Mouse (Mus musculus) hindbrain, embryonic 12.5 days (tissue): ENCODE results near the gene Foxd3. TPM values are rescaled to one million over a fixed set of nuclear protein-coding genes. Genes with fewer than 3 reads are reported as not detected.

Experiments used
- ATAC-seq: fragments of 200-750 bp; cut with Nextera tagmentation; 2 replicates; pipeline ENCODE4 v1.8.0; 2017; ENCODE audit warnings: moderate TSS enrichment; ENCODE audit not compliant: low FRiP score
- H3K27ac ChIP-seq: fragments of 300-500 bp; sonication (generic); 2 replicates; pipeline ENCODE4 v1.5.1; 2016; ENCODE audit warnings: mild to moderate bottlenecking
- H3K27me3 ChIP-seq: fragments of 300-500 bp; sonication (generic); 2 replicates; pipeline ENCODE4 v1.6.1; 2016; ENCODE audit warnings: mild to moderate bottlenecking
- H3K36me3 ChIP-seq: fragments of 300-500 bp; sonication (generic); 2 replicates; pipeline ENCODE4 v1.6.1; 2016; ENCODE audit warnings: mild to moderate bottlenecking
- H3K4me1 ChIP-seq: fragments of 300-500 bp; sonication (generic); 2 replicates; pipeline ENCODE4 v1.6.1; 2016
- H3K4me2 ChIP-seq: fragments of 300-500 bp; sonication (generic); replicated peaks from 2 replicates; pipeline ENCODE4 v1.6.1; 2016; ENCODE audit warnings: mild to moderate bottlenecking
- H3K4me3 ChIP-seq: fragments of 300-500 bp; sonication (generic); 2 replicates; pipeline ENCODE4 v1.5.1; 2016; ENCODE audit warnings: mild to moderate bottlenecking
- H3K9ac ChIP-seq: fragments of 300-500 bp; sonication (generic); 2 replicates; pipeline ENCODE4 v1.6.1; 2016; ENCODE audit warnings: mild to moderate bottlenecking, moderate library complexity
- H3K9me3 ChIP-seq: fragments of 300-500 bp; sonication (generic); replicated peaks from 2 replicates; pipeline ENCODE4 v1.6.1; 2016; ENCODE audit warnings: mild to moderate bottlenecking
- WGBS: fragments of 180-500 bp; shearing (Covaris S2); methylation state at CpG from one replicate; pipeline ENCODE4 v1.1.7; 2016; 5-methylcytosine and 5-hydroxymethylcytosine counted together
- polyA plus RNA-seq: library from polyadenylated mRNA; unstranded; fragments of >200 nt; fragmentation: Nextera tagmentation; extraction: Ambion mirVana; gene quantifications from 2 replicates; pipeline ENCODE4 v1.2.1, GENCODE M21; 2016

Gene Foxd3
- polyA plus RNA-seq, 1 experiment from 2014 or later, result 4.4 TPM

DNA sequence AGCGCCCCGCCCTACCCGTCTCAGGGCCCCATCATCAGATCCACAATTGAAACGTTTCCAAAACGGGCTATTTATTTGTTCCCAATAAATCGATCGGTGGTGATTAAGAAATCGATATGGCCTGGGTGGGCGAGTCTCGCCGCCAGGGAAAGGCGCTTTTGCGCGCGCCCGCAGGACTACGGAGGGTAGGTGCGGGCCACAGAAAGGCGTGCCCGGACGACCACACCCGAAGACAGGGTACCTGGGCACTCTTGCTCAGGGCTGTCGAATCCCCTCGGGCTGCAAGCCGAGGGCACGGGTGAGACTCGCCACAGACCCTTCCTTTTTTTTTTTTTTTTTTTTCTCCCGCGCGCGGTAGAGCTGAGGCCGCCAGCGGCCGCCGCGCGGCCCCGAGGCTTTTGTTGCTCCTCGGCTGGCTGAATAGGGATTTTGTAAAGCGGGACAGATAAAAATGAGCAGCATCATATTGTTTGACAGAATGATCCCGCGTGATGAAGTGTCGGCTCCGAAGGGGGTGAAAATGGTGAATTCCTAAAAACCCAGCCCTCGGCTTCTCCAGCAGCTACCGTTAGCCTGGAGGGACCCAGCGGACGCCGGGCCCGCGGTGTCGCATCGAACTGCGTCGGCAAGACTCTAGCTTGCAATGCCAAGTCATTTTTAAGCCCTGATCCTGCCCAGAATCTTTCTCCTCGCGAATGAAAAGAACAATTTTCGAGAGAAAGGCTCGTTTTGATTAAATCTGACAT lies 5.0 kb upstream of the Foxd3 start:
- H3K36me3 ChIP-seq, result no peaks in the 10 kb centered on the region
- H3K4me3 ChIP-seq, result peak overlapping the region; percentile 21
- peaks cover 91% of the 10 kb centered on the region for H3K27me3 ChIP-seq
- peaks cover 11% of the 10 kb centered on the region for H3K4me1 ChIP-seq
- no peak overlapping the region for H3K27ac ChIP-seq
- H3K9ac ChIP-seq, result no peak overlapping the region
- 1% methylated on average over 57 of the region's 59 CpGs for WGBS
- no peak for ATAC-seq
- H3K9me3 ChIP-seq, result no peaks in the 10 kb centered on the region
- H3K4me2 ChIP-seq, result peak overlapping the region; percentile 38

DNA sequence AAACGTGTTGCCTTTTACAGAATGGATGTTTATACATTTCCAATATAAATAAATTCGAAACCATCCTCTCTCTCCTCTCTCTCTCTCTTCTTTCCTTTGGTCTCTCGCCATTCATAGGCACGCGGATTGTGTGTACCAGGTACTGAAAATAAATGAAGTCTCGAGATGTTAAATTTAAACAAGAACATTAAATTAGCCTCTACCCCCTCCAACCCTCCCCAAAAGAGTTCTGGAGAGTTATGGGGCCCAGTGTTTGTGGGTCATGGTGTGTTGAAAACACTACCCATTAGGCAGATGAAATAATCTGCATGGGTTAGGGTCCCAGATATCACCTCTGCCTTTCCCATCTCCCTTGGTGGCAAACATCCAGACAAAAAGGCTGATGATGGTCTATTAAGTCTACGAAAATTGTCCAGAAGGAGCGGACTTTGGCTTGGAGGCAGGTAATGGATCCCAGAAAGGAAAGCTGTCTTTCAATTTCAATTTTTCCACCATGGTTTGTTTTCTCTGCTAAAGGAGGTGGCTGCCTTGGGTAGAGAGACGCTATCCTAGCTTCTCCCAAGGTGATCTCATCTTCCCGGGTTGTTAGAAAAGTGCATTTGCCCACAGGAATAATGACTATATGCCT lies 4.2 kb upstream of the Foxd3 start:
- WGBS, result 13% methylated on average over 10 of the region's 10 CpGs
- no peak overlapping the region for H3K9ac ChIP-seq

DNA sequence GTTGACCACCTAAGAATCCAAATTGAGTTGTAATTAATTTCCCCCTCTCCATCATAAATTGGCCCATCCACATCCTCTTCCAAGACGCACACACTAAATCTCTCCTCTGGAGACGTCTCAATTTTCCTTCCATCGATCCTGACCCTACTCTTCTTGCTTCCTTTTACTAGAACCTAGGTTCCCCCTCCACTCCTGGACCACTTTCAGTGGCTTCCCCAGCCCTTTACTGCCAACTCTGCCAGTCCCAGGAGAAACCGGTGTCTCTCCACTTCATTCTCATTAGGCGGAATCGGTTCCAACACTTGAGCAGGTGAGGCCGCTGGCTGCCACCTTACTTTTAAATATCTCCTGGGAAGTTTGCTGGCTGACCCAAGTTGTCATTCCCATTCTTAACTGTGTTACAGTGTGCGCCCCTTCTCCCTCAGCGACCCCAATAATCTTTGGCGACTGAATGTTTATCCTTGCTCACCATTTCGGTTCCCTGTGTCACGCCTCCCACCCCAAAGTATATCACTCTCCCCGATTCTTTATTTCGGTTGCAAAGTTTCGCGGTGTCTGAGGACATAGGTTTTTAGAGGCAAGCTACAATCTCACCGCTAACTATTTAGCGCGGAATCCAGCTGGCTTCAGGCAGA lies 3.4 kb upstream of the Foxd3 start:
- Histone ChIP-seq H3K9me3 (no peaks in the 10 kb centered on the region), H3K4me2 (peak overlapping the region; percentile 22; the same call in 1 of the 2 replicates), H3K36me3 (no peaks in the 10 kb centered on the region), H3K27me3 (peaks cover 92% of the 10 kb centered on the region), H3K27ac (no peak overlapping the region), H3K9ac (0 out of 2 replicates have a peak overlapping the region, but pooled peaks have one; percentile 5), H3K4me1 (peaks cover 26% of the 10 kb centered on the region), H3K4me3 (peak overlapping the region; percentile 14)
- ATAC-seq, result no peak
- WGBS, result under 1% methylated on average over 19 of the region's 19 CpGs

More for the DNA sequence above, 4.2 kb upstream of the Foxd3 start:
- no peak for ATAC-seq
- Histone ChIP-seq H3K4me2 (no peak overlapping the region), H3K27me3 (peaks cover 91% of the 10 kb centered on the region), H3K9me3 (no peaks in the 10 kb centered on the region), H3K4me1 (peaks cover 18% of the 10 kb centered on the region), H3K4me3 (no peak overlapping the region), H3K36me3 (no peaks in the 10 kb centered on the region), H3K27ac (no peak overlapping the region)

DNA sequence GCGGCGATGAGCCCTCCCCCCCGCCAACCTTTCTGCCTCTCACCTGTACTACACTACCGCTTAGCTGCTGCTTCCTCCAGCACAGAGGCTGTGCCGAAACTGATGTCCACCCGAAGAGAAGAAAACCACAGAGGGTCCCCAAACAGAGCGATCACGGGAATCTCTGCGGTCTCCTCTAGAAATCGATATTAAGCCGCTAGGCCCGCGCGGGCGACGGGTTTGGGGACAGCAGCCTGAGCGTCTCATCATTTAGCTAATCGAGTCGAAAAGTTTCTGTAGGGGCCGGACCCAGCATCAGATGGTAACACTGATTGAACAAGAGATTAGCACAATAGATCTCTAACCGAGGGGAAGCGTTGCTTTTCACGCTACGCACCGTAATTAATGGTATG lies 2.9 kb upstream of the Foxd3 start:
- 0 out of 2 replicates have a peak overlapping the region, but pooled peaks have one; percentile 5 for H3K9ac ChIP-seq
- no peaks in the 10 kb centered on the region for H3K9me3 ChIP-seq
- 0 out of 2 replicates have a peak, but pooled peaks have one; percentile 21 for ATAC-seq
- H3K4me1 ChIP-seq, result peaks cover 28% of the 10 kb centered on the region
- no peaks in the 10 kb centered on the region for H3K36me3 ChIP-seq
- no peak overlapping the region for H3K27ac ChIP-seq
- 1% methylated on average over 25 of the region's 25 CpGs for WGBS
- H3K4me2 ChIP-seq, result peak overlapping the region; percentile 22
- H3K27me3 ChIP-seq, result peaks cover 92% of the 10 kb centered on the region
- peak overlapping the region; percentile 14 for H3K4me3 ChIP-seq

DNA sequence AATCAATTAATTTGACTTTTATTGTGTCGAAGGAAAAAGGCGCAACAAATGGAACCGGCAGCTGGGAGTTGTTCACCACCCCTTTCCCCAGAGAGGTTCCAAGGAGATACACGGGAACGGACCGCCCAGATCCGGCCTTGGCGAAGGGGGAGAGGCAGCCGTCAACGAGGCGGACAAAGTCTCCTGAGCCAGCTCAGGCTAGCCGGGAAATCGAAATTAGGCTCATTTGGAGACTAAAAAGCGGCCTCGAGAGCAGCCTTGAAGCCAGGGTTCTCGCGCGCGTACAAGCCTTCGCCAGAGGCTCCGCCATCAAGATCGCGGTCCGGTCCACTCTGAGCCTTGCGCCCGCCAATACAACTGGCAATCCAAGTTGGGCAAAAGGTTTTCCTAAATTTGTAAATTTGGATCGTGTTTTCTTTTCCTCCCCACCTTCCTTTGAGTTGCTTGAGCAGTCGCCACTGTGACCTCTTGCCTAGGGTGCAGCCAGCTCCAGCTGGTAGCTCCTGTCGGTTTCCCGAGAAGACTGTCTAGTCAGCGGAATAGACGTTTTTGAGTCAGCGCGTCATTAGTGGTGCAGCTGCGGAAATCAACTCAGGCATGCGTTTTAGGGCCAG lies 2.4 kb upstream of the Foxd3 start:
- Histone ChIP-seq H3K4me3 (peak overlapping the region; percentile 14), H3K9me3 (no peaks in the 10 kb centered on the region), H3K4me1 (peaks cover 28% of the 10 kb centered on the region), H3K27me3 (peaks cover 87% of the 10 kb centered on the region), H3K36me3 (no peaks in the 10 kb centered on the region), H3K4me2 (peak overlapping the region; percentile 22), H3K9ac (0 out of 2 replicates have a peak overlapping the region, but pooled peaks have one; percentile 36), H3K27ac (peak overlapping the region; percentile 62; the same call in 1 of the 2 replicates)
- 0 out of 2 replicates have a peak, but pooled peaks have one; percentile 29 for ATAC-seq
- WGBS, result under 1% methylated on average over 36 of the region's 36 CpGs

DNA sequence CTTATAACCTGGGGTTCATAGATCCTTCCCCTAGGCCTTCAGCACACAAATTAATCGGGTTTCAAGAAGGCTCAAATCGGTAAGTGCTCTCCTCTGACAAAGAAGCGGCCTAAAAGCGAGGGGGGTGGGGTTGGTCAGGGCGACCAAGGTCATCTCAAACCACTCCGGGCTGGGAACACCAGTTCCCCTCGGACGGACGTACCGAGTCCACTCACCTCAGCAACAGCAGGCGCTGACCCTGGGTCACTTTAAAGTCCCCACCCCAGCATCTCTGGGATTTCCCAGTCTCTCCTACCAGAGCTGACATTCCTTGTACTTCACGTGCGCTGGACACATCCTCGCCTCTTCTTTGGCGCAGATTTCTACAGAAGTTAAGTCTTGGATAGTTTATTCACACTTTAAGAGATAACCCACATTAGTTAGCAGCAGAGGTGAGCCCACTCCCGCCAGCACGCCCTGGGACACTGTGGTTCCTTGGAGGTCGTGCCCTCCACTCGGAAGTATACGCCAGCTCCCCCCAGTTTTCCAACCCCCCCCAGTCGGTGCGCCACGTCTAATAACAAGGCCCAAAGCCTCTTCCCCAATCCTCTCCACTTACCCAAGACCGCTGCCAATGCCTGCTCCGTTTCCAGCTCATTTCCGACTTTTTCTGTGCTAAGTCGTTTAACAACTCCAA lies 1.3 kb upstream of the Foxd3 start:
- H3K27me3 ChIP-seq, result peaks cover 82% of the 10 kb centered on the region
- ATAC-seq, result no peak
- no peaks in the 10 kb centered on the region for H3K9me3 ChIP-seq
- H3K9ac ChIP-seq, result no peak overlapping the region
- no peaks in the 10 kb centered on the region for H3K36me3 ChIP-seq
- H3K4me1 ChIP-seq, result peaks cover 28% of the 10 kb centered on the region
- 0 out of 2 replicates have a peak overlapping the region, but pooled peaks have one; percentile 4 for H3K4me2 ChIP-seq
- WGBS, result 1% methylated on average over 27 of the region's 27 CpGs
- 0 out of 2 replicates have a peak overlapping the region, but pooled peaks have one; percentile 9 for H3K27ac ChIP-seq
- peak overlapping the region; percentile 15 for H3K4me3 ChIP-seq

DNA sequence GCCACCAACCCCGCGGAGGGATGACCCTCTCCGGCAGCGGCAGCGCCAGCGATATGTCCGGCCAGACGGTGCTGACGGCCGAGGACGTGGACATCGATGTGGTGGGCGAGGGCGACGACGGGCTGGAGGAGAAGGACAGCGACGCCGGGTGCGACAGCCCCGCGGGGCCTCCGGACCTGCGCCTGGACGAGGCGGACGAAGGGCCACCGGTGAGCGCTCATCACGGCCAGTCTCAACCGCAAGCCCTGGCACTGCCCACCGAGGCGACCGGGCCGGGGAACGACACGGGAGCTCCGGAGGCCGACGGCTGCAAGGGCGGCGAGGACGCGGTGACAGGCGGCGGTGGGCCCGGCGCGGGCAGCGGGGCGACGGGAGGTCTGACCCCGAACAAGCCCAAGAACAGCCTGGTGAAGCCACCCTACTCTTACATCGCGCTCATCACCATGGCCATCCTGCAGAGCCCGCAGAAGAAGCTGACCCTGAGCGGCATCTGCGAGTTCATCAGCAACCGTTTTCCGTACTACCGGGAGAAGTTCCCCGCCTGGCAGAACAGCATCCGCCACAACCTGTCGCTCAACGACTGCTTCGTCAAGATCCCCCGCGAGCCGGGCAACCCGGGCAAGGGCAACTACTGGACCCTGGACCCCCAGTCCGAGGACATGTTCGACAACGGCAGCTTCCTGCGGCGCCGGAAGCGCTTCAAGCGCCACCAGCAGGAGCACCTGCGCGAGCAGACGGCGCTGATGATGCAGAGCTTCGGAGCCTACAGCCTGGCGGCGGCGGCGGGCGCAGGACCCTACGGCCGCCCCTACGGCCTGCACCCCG lies 718 bp downstream of the Foxd3 start:
- 0 out of 2 replicates have a peak, but pooled peaks have one; percentile 33 for ATAC-seq
- Histone ChIP-seq H3K36me3 (no peaks in the 10 kb centered on the region), H3K4me2 (peak overlapping the region; percentile 45), H3K9me3 (no peaks in the 10 kb centered on the region), H3K9ac (peak overlapping the region; percentile 53), H3K27ac (peak overlapping the region; percentile 77), H3K27me3 (peaks cover 87% of the 10 kb centered on the region), H3K4me1 (peaks cover 24% of the 10 kb centered on the region), H3K4me3 (peak overlapping the region; percentile 37)
- under 1% methylated on average over 87 of the region's 92 CpGs for WGBS

DNA sequence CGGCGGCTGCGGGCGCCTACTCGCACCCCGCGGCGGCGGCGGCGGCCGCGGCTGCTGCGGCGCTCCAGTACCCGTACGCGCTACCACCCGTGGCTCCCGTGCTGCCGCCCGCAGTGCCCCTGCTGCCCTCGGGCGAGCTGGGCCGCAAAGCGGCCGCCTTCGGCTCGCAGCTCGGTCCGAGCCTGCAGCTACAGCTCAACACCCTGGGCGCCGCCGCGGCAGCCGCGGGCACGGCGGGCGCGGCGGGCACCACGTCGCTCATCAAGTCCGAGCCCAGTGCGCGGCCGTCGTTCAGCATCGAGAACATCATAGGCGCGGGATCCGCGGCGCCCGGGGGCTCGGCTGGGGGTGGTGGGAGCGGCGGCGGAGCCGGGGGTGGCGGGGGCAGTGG lies 1.3 kb downstream of the Foxd3 start:
- no peaks in the 10 kb centered on the region for H3K9me3 ChIP-seq
- H3K4me1 ChIP-seq, result peaks cover 24% of the 10 kb centered on the region
- under 1% methylated on average over 41 of the region's 62 CpGs for WGBS
- peak overlapping the region; percentile 53 for H3K9ac ChIP-seq
- H3K27me3 ChIP-seq, result peaks cover 87% of the 10 kb centered on the region
- 0 out of 2 replicates have a peak, but pooled peaks have one; percentile 12 for ATAC-seq
- peak overlapping the region; percentile 77 for H3K27ac ChIP-seq
- peak overlapping the region; percentile 45 for H3K4me2 ChIP-seq
- H3K36me3 ChIP-seq, result no peaks in the 10 kb centered on the region
- H3K4me3 ChIP-seq, result peak overlapping the region; percentile 37

DNA sequence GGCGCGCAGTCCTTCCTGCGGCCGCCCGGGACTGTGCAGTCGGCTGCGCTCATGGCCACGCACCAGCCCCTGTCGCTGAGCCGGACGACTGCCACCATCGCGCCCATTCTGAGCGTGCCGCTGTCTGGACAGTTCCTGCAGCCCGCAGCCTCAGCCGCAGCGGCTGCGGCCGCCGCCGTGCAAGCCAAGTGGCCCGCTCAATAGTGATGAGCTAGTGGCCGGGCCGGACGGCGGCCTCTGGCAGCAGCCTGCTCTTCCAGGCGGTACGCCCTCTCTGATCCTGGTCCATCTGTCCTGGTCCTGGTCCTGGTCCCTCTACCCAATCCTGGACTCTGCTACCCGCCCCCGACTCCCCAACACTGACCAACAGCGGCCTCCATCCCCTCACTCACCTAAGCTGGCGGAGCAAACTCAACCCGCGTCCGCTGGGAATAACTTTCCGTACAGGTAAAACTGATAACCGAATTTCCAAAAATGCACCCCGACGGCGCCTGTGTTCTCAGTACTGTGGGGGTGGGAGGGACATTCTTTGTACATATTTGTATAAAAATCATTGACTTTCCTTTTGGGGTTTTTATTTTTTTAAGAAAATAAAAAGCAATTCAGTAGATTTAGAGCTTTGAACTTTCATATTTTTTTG lies 1.9 kb downstream of the Foxd3 start:
- Histone ChIP-seq H3K27ac (peak overlapping the region; percentile 77; the same call in 1 of the 2 replicates), H3K27me3 (peaks cover 87% of the 10 kb centered on the region), H3K9ac (peak overlapping the region; percentile 53), H3K36me3 (no peaks in the 10 kb centered on the region), H3K4me1 (peaks cover 26% of the 10 kb centered on the region), H3K4me3 (peak overlapping the region; percentile 37), H3K4me2 (peak overlapping the region; percentile 45), H3K9me3 (no peaks in the 10 kb centered on the region)
- 2% methylated on average over 40 of the region's 41 CpGs for WGBS
- ATAC-seq, result 0 out of 2 replicates have a peak, but pooled peaks have one; percentile 30

DNA sequence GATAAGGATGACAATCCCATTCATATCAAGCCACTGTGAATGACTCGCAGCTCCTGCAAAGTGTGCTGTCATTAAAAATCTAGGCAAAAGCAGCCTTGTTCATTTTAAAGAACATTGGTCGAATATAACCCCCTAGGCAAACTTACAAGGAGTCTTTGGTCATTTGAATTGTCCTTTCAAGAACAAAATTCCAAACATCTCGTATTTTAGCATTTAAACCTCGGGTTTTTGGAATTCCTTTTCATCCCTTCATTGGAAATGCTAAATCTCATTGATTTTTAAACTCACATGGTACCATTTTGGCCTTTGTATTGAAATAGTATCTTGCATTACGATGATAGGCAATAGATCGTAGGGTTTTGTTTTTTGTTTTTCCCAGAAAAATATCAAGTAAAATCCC lies 2.8 kb downstream of the Foxd3 start:
- Histone ChIP-seq H3K27ac (no peak overlapping the region), H3K27me3 (peaks cover 87% of the 10 kb centered on the region), H3K36me3 (no peaks in the 10 kb centered on the region), H3K9ac (no peak overlapping the region), H3K4me1 (peaks cover 28% of the 10 kb centered on the region), H3K4me2 (no peak overlapping the region), H3K4me3 (no peak overlapping the region), H3K9me3 (no peaks in the 10 kb centered on the region)
- 14% methylated on average over 6 of the region's 6 CpGs for WGBS
- ATAC-seq, result no peak
